Mouse (Mus musculus): ENCODE measurements around the gene Pitx3. TPM values are rescaled to one million over a fixed set of nuclear protein-coding genes. Genes with fewer than 3 reads are reported as not detected.

Gene Pitx3
- polyA plus RNA-seq, 1 experiment: not detected

DNA sequence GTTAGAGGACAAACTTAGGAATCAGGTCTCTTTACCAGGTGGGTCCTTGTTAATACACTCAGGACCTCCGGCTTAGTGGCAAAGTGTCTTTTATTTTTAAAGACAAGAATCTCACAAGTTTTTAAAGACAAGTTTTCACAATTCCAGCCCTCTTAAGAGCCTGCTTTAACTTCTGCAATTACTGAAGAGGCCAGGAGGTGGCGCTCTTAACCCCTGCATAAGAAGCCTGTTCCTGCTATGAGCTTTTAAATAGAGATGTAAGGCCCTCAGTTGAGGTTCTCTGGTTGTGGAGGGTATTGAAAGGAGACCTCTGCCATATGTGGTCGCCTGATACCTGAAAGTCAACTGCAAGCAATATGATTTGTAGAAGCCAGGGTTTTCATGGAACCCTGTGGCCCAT, 61.8 kb downstream of the Pitx3 start:
- Histone ChIP-seq H3K4me3 (replicated peaks) (no peak overlapping the region), H3K4me1 (no peaks in the 10 kb centered on the region), H3K36me3 (replicated peaks; ENCODE audit: low read length) (peaks cover 43% of the 10 kb centered on the region), H3K27me3 (replicated peaks) (peaks cover 4% of the 10 kb centered on the region), H3K9me3 (no peaks in the 10 kb centered on the region)
- TF ChIP-seq FLI1 (IDR thresholded peaks at IDR 0.05; ENCODE audit: low read length): no peak
- no peak for TF ChIP-seq GATA1 (IDR thresholded peaks at IDR 0.05; ENCODE audit: borderline replicate concordance, low read length)

Other genes starting within 250 kb of the Pitx3 start
- 0.89 and 2.1 TPM in 2 replicates for gene Armh3, start 149.8 kb downstream of the Pitx3 start, polyA plus RNA-seq (2012; ENCODE audit: insufficient read depth, low replicate concordance)
- 8.7 and 9.6 TPM in 2 replicates for gene Hps6, start 144.8 kb downstream of the Pitx3 start, polyA plus RNA-seq (2012; ENCODE audit: insufficient read depth, low replicate concordance)
- gene Pprc1, start 103.4 kb downstream of the Pitx3 start, polyA plus RNA-seq (2012; ENCODE audit: insufficient read depth, low replicate concordance): 8.7 and 12.2 TPM in 2 replicates
- 349 and 424 TPM in 2 replicates for gene Ldb1, start 103.1 kb downstream of the Pitx3 start, polyA plus RNA-seq (2012; ENCODE audit: insufficient read depth, low replicate concordance)
- gene Nolc1, start 72.5 kb downstream of the Pitx3 start, polyA plus RNA-seq (2012; ENCODE audit: insufficient read depth, low replicate concordance): 14.7 and 44.5 TPM in 2 replicates
- not detected in 2 replicates for gene Elovl3, start 16.4 kb downstream of the Pitx3 start, polyA plus RNA-seq (2012; ENCODE audit: insufficient read depth, low replicate concordance)
- 457 and 459 TPM in 2 replicates for gene Gbf1, start 4.2 kb upstream of the Pitx3 start, polyA plus RNA-seq (2012; ENCODE audit: insufficient read depth, low replicate concordance)
- gene Nfkb2, start 156.0 kb upstream of the Pitx3 start, polyA plus RNA-seq (2012; ENCODE audit: insufficient read depth, low replicate concordance): 32.0 and 46.7 TPM in 2 replicates
- 0.19 TPM in 1 of 2 replicates, not detected in the other for gene Psd, start 178.8 kb upstream of the Pitx3 start, polyA plus RNA-seq (2012; ENCODE audit: insufficient read depth, low replicate concordance)
- 17.4 and 18.6 TPM in 2 replicates for gene Fbxl15, start 179.9 kb upstream of the Pitx3 start, polyA plus RNA-seq (2012; ENCODE audit: insufficient read depth, low replicate concordance)
- gene Cuedc2, start 190.4 kb upstream of the Pitx3 start, polyA plus RNA-seq (2012; ENCODE audit: insufficient read depth, low replicate concordance): 39.1 and 126 TPM in 2 replicates
- gene Mfsd13a, start 192.8 kb upstream of the Pitx3 start, polyA plus RNA-seq (2012; ENCODE audit: insufficient read depth, low replicate concordance): 8.8 and 9.9 TPM in 2 replicates
- 0.32 TPM in 1 of 2 replicates, not detected in the other for gene 2310034G01Rik, start 202.0 kb upstream of the Pitx3 start, polyA plus RNA-seq (2012; ENCODE audit: insufficient read depth, low replicate concordance)
- gene Actr1a, start 247.4 kb upstream of the Pitx3 start, polyA plus RNA-seq (2012; ENCODE audit: insufficient read depth, low replicate concordance): 35.2 and 96.8 TPM in 2 replicates
- gene Sufu, start 248.6 kb upstream of the Pitx3 start, polyA plus RNA-seq (2012; ENCODE audit: insufficient read depth, low replicate concordance): 8.7 and 23.5 TPM in 2 replicates